Mouse (Mus musculus) brain, adult 2 months (tissue): ENCODE results near the gene B230118H07Rik.

ENCODE experiments used
- DNase-seq: peaks from one replicate; pipeline ENCODE4 v3.0.0; 2011; ENCODE audit warnings: low read depth, low spot score

B230118H07Rik gene

GRCm38 (mm10) chr2:101525091-101525490 lies 124.2 kb downstream of the B230118H07Rik start:
- no peak for DNase-seq

DNA sequence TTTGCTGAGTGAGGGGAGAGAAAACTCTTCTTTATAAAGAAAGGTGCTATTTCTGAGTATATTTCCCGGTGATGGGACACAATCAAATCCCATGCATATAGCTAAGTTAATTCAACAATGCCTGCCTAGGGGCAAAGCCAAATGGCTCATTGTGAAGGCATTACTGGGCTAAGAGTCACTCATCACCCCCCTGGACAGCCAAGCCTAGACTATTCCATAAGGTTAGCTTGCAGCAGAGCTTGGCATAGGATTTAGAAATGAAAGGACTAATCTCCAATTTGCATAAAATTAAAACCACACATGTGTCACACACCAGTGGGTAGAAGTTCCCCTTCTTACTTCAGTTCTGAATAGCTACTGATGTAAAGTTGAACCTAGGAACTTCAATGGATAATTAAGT lies 128.8 kb downstream of the B230118H07Rik start:
- no peak for DNase-seq

- peak; percentile 67 for DNase-seq
Measured at GRCm38 (mm10) chr2:101519928-101520327, 129.4 kb downstream of the B230118H07Rik start.
